In the genomic region with DNA sequence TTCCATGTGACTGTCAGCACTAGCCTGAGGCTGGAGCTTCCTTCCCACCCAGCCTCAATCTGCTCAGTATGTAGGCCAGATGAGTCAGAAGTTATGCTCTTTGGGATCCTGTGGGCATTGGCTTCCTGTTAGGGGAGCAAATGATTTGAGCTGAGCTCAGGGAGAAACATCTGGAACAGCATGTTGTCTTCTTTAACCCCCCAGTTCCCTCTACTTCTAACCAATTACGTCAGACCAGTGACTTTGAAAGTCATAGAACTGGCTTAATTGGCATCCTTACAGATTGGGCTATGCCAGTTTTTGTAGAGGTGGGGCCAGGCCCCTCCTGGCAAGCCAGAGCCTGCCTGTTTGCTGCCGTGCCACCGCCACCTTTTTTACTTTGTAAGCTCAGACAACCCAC, we compare ENCODE assay signal across 13 mouse cellular contexts. TPM values are rescaled to one million over a fixed set of nuclear protein-coding genes. Genes with fewer than 3 reads are reported as not detected.
DNase-seq lines count a peak whose midpoint lies in the region; ATAC-seq and TF ChIP-seq lines count a peak whose summit lies in the region.
"Had no signal": no experiment of that assay in that cellular context is flagged by ENCODE, and none has a peak within 500 bp of the region (broad histone marks: within the 10 kb centered on the region; RNA-seq: fewer than 3 reads in every experiment).

No protein-coding gene starts in this region.

- peak; percentile 33 to 47 for DNase-seq in heart, adult 2 months
- no peak for DNase-seq in heart, embryonic 10.5 days (ENCODE audit: low spot score)
- no peak for DNase-seq in lung, embryonic 14.5 days
- no peak for DNase-seq in lung, postnatal 14 days
- no peak for DNase-seq in right cerebral cortex, postnatal 25 days
- no peak for DNase-seq in cerebellum, postnatal 10 days
- DNase-seq: cerebellum, adult 8-10 months had no signal

- TF ChIP-seq POLR2A in heart, adult 2 months (IDR thresholded peaks at IDR 0.05; ENCODE audit: insufficient read depth, low read depth, low read length): no peak
- no peak for TF ChIP-seq POLR2A in bone marrow macrophage, adult 2 months (IDR thresholded peaks at IDR 0.05; ENCODE audit: borderline replicate concordance, low read depth, low read length)
- no peak for TF ChIP-seq POLR2A in myocyte (IDR thresholded peaks at IDR 0.05; ENCODE audit: insufficient read length, low read depth)

- no peak overlapping the region for H3K9ac ChIP-seq in heart, adult 2 months (ENCODE audit: low read depth, low read length)
- H3K9ac ChIP-seq in lung, embryonic 14.5 days: peak overlapping the region; percentile 2; the same call in 1 of the 2 replicates
- H3K9ac ChIP-seq: embryonic facial prominence, embryonic 12.5 days; hindbrain, embryonic 12.5 days; stomach, embryonic 15.5 days had no signal

- H3ac ChIP-seq in myocyte (ENCODE audit: control insufficient read depth, insufficient read length): no peak overlapping the region

- ATAC-seq in lung, embryonic 14.5 days (ENCODE audit: insufficient read depth): no peak

- H3K27me3 ChIP-seq in heart, adult 2 months (ENCODE audit: control insufficient read depth, insufficient read depth, low read length): no peaks in the 10 kb centered on the region
- H3K27me3 ChIP-seq in heart, embryonic 10.5 days (ENCODE audit: insufficient read depth, poor library complexity, severe bottlenecking): peaks cover 8% of the 10 kb centered on the region; the same call in 1 of the 2 replicates
- no peaks in the 10 kb centered on the region for H3K27me3 ChIP-seq in lung, embryonic 14.5 days (ENCODE audit: insufficient read depth, low read length)
- H3K27me3 ChIP-seq in myocyte (ENCODE audit: control insufficient read depth, insufficient read depth, insufficient read length): no peaks in the 10 kb centered on the region
- H3K27me3 ChIP-seq: embryonic facial prominence, embryonic 12.5 days; hindbrain, embryonic 12.5 days; stomach, embryonic 15.5 days had no signal

- no peak overlapping the region for H3K4me3 ChIP-seq in heart, adult 2 months
- H3K4me3 ChIP-seq in heart, embryonic 10.5 days: no peak overlapping the region
- H3K4me3 ChIP-seq in lung, embryonic 14.5 days (ENCODE audit: low read depth, low read length): no peak overlapping the region
- no peak overlapping the region for H3K4me3 ChIP-seq in bone marrow macrophage, adult 2 months (ENCODE audit: insufficient read depth, low read length)
- H3K4me3 ChIP-seq in myocyte: no peak overlapping the region
- H3K4me3 ChIP-seq: embryonic facial prominence, embryonic 12.5 days; hindbrain, embryonic 12.5 days; stomach, embryonic 15.5 days had no signal

- peak overlapping the region; percentile 65 for H3K27ac ChIP-seq in heart, adult 2 months
- no peak overlapping the region for H3K27ac ChIP-seq in heart, embryonic 10.5 days
- H3K27ac ChIP-seq in lung, embryonic 14.5 days (ENCODE audit: low read depth): no peak overlapping the region
- H3K27ac ChIP-seq in bone marrow macrophage, adult 2 months (ENCODE audit: insufficient read depth, low read depth, low read length): peak overlapping the region; percentile 63
- H3K27ac ChIP-seq: embryonic facial prominence, embryonic 12.5 days; hindbrain, embryonic 12.5 days; stomach, embryonic 15.5 days had no signal

- H3K36me3 ChIP-seq in heart, adult 2 months (ENCODE audit: control insufficient read depth, insufficient read depth, low read length): peaks cover 18% of the 10 kb centered on the region
- no peaks in the 10 kb centered on the region for H3K36me3 ChIP-seq in heart, embryonic 10.5 days
- no peaks in the 10 kb centered on the region for H3K36me3 ChIP-seq in lung, embryonic 14.5 days (ENCODE audit: insufficient read depth)
- no peaks in the 10 kb centered on the region for H3K36me3 ChIP-seq in myocyte (ENCODE audit: control insufficient read depth, insufficient read depth)
- H3K36me3 ChIP-seq: embryonic facial prominence, embryonic 12.5 days; hindbrain, embryonic 12.5 days; stomach, embryonic 15.5 days had no signal

- H3K79me2 ChIP-seq in heart, adult 2 months (replicated peaks; ENCODE audit: control insufficient read depth, insufficient read depth, low read length): peaks cover 6% of the 10 kb centered on the region; the same call in 1 of the 2 replicates
- H3K79me2 ChIP-seq in myocyte (ENCODE audit: control insufficient read depth, insufficient read depth): no peaks in the 10 kb centered on the region

- intact Hi-C loops in heart, adult 2 months (cut with DNase I): no loop called here

- no peak for TF ChIP-seq CTCF in heart, adult 2 months (IDR thresholded peaks at IDR 0.05)
- TF ChIP-seq CTCF in lung, embryonic 14.5 days (IDR thresholded peaks at IDR 0.05; ENCODE audit: low read depth): no peak
- TF ChIP-seq CTCF in bone marrow macrophage, adult 2 months (IDR thresholded peaks at IDR 0.05; ENCODE audit: low read depth, low read length): no peak

- H3K4me1 ChIP-seq in heart, adult 2 months (ENCODE audit: control insufficient read depth, insufficient read depth, low read length): peaks cover 38% of the 10 kb centered on the region
- H3K4me1 ChIP-seq in heart, embryonic 10.5 days: peaks cover 29% of the 10 kb centered on the region
- no peaks in the 10 kb centered on the region for H3K4me1 ChIP-seq in lung, embryonic 14.5 days (ENCODE audit: insufficient read depth)
- H3K4me1 ChIP-seq in bone marrow macrophage, adult 2 months (ENCODE audit: control insufficient read depth, insufficient read depth, low read length): peaks cover 68% of the 10 kb centered on the region

- 0 out of 2 replicates have a peak, but pooled peaks have one; percentile 31 for TF ChIP-seq EP300 in heart, adult 2 months (IDR thresholded peaks at IDR 0.05; ENCODE audit: insufficient read depth, low read depth, low read length)

- no peaks in the 10 kb centered on the region for H3K9me3 ChIP-seq in heart, embryonic 10.5 days
- no peaks in the 10 kb centered on the region for H3K9me3 ChIP-seq in lung, embryonic 14.5 days (ENCODE audit: low read depth, low read length)
- H3K9me3 ChIP-seq: embryonic facial prominence, embryonic 12.5 days; hindbrain, embryonic 12.5 days; stomach, embryonic 15.5 days had no signal

- 43% methylated on average over 3 of the region's 3 CpGs for WGBS in heart, adult 2 months
- WGBS in heart, embryonic 10.5 days: 76% methylated on average over 3 of the region's 3 CpGs
- WGBS in lung, embryonic 14.5 days: 83% methylated on average over 3 of the region's 3 CpGs

- no peak overlapping the region for H3K4me2 ChIP-seq in lung, embryonic 14.5 days
- peak overlapping the region; percentile 31 for H3K4me2 ChIP-seq in myocyte (ENCODE audit: low read depth)
- H3K4me2 ChIP-seq: embryonic facial prominence, embryonic 12.5 days; hindbrain, embryonic 12.5 days; stomach, embryonic 15.5 days had no signal

TF ChIP-seq in myocyte, 11 proteins besides CTCF, POLR2A, EP300 and RAD21 (continues in another document):
- TF ChIP-seq SRF (IDR thresholded peaks at IDR 0.05; ENCODE audit: control insufficient read depth, insufficient read length, low read depth): no peak
- no peak for TF ChIP-seq USF1 (IDR thresholded peaks at IDR 0.05; ENCODE audit: low read depth)
- TF ChIP-seq TCF12 (IDR thresholded peaks at IDR 0.05; ENCODE audit: insufficient read depth, poor library complexity, severe bottlenecking): no peak
- TF ChIP-seq REST (IDR thresholded peaks at IDR 0.05; ENCODE audit: insufficient read depth, insufficient read length): no peak
- TF ChIP-seq POLR2AphosphoS2 (IDR thresholded peaks at IDR 0.05; ENCODE audit: insufficient read length, low read depth): no peak
- no peak for TF ChIP-seq E2F4 (IDR thresholded peaks at IDR 0.05; ENCODE audit: insufficient read depth)
- TF ChIP-seq MYOD1 (IDR thresholded peaks at IDR 0.05; ENCODE audit: control insufficient read depth in 1 of 3, insufficient read length in 2 of 3, low read depth in 2 of 3): no peak

RNA-seq across cellular contexts. Expression of gene Tbc1d10a, which starts 4.1 kb away (rescaled TPM):
- total RNA-seq in heart, adult 2 months (2021): 10 to 100 TPM; 10.1 to 10.7 TPM
- 17.3 and 22.3 TPM in 2 replicates for polyA plus RNA-seq in heart, adult 2 months (2012; rRNA removed)
- polyA plus RNA-seq in heart, embryonic 10.5 days (2016; fragmentation: Nextera tagmentation; extraction: Ambion mirVana): 18.7 and 22.0 TPM in 2 replicates
- polyA plus RNA-seq in lung, embryonic 14.5 days (2014; fragmentation: Nextera tagmentation; extraction: Ambion mirVana): 19.6 and 20.9 TPM in 2 replicates
- 16.2 and 17.8 TPM in 2 replicates for polyA plus RNA-seq in bone marrow macrophage, adult 2 months (2012; ENCODE audit: insufficient read depth, insufficient read length, missing spikeins)
- polyA plus RNA-seq in myocyte (2012; fragmentation: generic; extraction: Trizol): 18.8 TPM

RNA-seq across cellular contexts. Expression of gene Castor1, which starts 27.3 kb away (rescaled TPM):
- 1 to 10 TPM; 4.0 to 5.9 TPM for total RNA-seq in heart, adult 2 months (2021)
- polyA plus RNA-seq in heart, adult 2 months (2012; rRNA removed): 10.7 and 13.5 TPM in 2 replicates
- polyA plus RNA-seq in heart, embryonic 10.5 days (2016; fragmentation: Nextera tagmentation; extraction: Ambion mirVana): 1.5 and 1.7 TPM in 2 replicates
- polyA plus RNA-seq in lung, embryonic 14.5 days (2014; fragmentation: Nextera tagmentation; extraction: Ambion mirVana): 1.9 and 2.1 TPM in 2 replicates
- polyA plus RNA-seq in bone marrow macrophage, adult 2 months (2012; ENCODE audit: insufficient read depth, insufficient read length, missing spikeins): 4.1 and 5.4 TPM in 2 replicates
- polyA plus RNA-seq in myocyte (2012; fragmentation: generic; extraction: Trizol): 3.1 TPM

RNA-seq across cellular contexts. Expression of gene Sf3a1, which starts 30.5 kb away (rescaled TPM):
- total RNA-seq in heart, adult 2 months (2021): 10 to 100 TPM; 37.2 to 38.7 TPM
- 17.9 and 23.4 TPM in 2 replicates for polyA plus RNA-seq in heart, adult 2 months (2012; rRNA removed)
- polyA plus RNA-seq in heart, embryonic 10.5 days (2016; fragmentation: Nextera tagmentation; extraction: Ambion mirVana): 52.7 and 68.6 TPM in 2 replicates
- polyA plus RNA-seq in lung, embryonic 14.5 days (2014; fragmentation: Nextera tagmentation; extraction: Ambion mirVana): 64.1 and 68.7 TPM in 2 replicates
- polyA plus RNA-seq in bone marrow macrophage, adult 2 months (2012; ENCODE audit: insufficient read depth, insufficient read length, missing spikeins): 21.1 and 23.1 TPM in 2 replicates
- polyA plus RNA-seq in myocyte (2012; fragmentation: generic; extraction: Trizol): 47.0 TPM

RNA-seq across cellular contexts. Expression of gene Ccdc157, which starts 30.6 kb away (rescaled TPM):
- 1 to 10 TPM; 4.5 to 4.6 TPM for total RNA-seq in heart, adult 2 months (2021)
- 6.7 and 9.9 TPM in 2 replicates for polyA plus RNA-seq in heart, adult 2 months (2012; rRNA removed)
- 3.8 and 4.2 TPM in 2 replicates for polyA plus RNA-seq in heart, embryonic 10.5 days (2016; fragmentation: Nextera tagmentation; extraction: Ambion mirVana)
- polyA plus RNA-seq in lung, embryonic 14.5 days (2014; fragmentation: Nextera tagmentation; extraction: Ambion mirVana): 5.3 and 6.6 TPM in 2 replicates
- 1.8 and 2.3 TPM in 2 replicates for polyA plus RNA-seq in bone marrow macrophage, adult 2 months (2012; ENCODE audit: insufficient read depth, insufficient read length, missing spikeins)
- 5.6 TPM for polyA plus RNA-seq in myocyte (2012; fragmentation: generic; extraction: Trizol)

RNA-seq across cellular contexts. Expression of gene Osm, which starts 45.5 kb away (rescaled TPM):
- total RNA-seq in heart, adult 2 months (2021): under 1 TPM; 0.13 to 0.14 TPM
- polyA plus RNA-seq in heart, adult 2 months (2012; rRNA removed): 0.14 and 0.15 TPM in 2 replicates
- 0.05 and 0.06 TPM in 2 replicates for polyA plus RNA-seq in heart, embryonic 10.5 days (2016; fragmentation: Nextera tagmentation; extraction: Ambion mirVana)
- not detected in 2 replicates for polyA plus RNA-seq in lung, embryonic 14.5 days (2014; fragmentation: Nextera tagmentation; extraction: Ambion mirVana)
- polyA plus RNA-seq in bone marrow macrophage, adult 2 months (2012; ENCODE audit: insufficient read depth, insufficient read length, missing spikeins): 5.3 and 6.2 TPM in 2 replicates
- polyA plus RNA-seq in myocyte (2012; fragmentation: generic; extraction: Trizol): not detected
- total RNA-seq: left cerebral cortex, postnatal 36 days had no signal
- polyA plus RNA-seq: embryonic facial prominence, embryonic 12.5 days; hindbrain, embryonic 12.5 days had no signal

Comparison
In these comparisons a context has a peak if more than half of its experiments do, and no peak if none do; other contexts are left out.
1. DNase-seq: peak in heart, adult 2 months (2 of 2); none in heart, embryonic 10.5 days (single experiment), lung, embryonic 14.5 days (single experiment), lung, postnatal 14 days (single experiment), right cerebral cortex, postnatal 25 days (single experiment) and cerebellum, postnatal 10 days (0 of 2).
2. H3K27ac ChIP-seq: peak in heart, adult 2 months (single experiment) and bone marrow macrophage, adult 2 months (single experiment); none in heart, embryonic 10.5 days (single experiment) and lung, embryonic 14.5 days (single experiment).